Mouse (Mus musculus) ovary, adult 18-20 months (tissue): ENCODE measurements around the gene Tmem127.
A peak's percentile ranks its signal among the peaks of the same experiment; 100 is the strongest.
"Not testable (repeated sequence)": the region's sequence is repeated elsewhere in the genome, so short reads cannot be mapped to it uniquely, and the experiment has no call there.

Source experiments
- DNase-seq: peaks from one replicate; pipeline ENCODE4 v3.0.0; 2022; ENCODE audit warnings: low spot score, mixed read lengths

Tmem127 gene

GRCm38 (mm10) chr2:127267854-127268253 lies 20.1 kb downstream of the Tmem127 start:
- DNase-seq, result no peak

GRCm38 (mm10) chr2:127269491-127270299 lies 22.0 kb downstream of the Tmem127 start, which contains the start of gene Stard7:
TSS of gene Stard7 (plus strand) at chr2:127270218.
- peak; percentile 94 for DNase-seq

- peak; percentile 83 for DNase-seq
These were observed 22.8 kb downstream of the Tmem127 start for GRCm38 (mm10) chr2:127270300-127271041.

- no peak for DNase-seq
These were observed 23.4 kb downstream of the Tmem127 start for GRCm38 (mm10) chr2:127271042-127271515.

- DNase-seq, result not testable (repeated sequence)
These were observed 24.3 kb downstream of the Tmem127 start for GRCm38 (mm10) chr2:127272049-127272448.

- DNase-seq, result no peak
These were observed 25.1 kb downstream of the Tmem127 start for GRCm38 (mm10) chr2:127272806-127273205.

- no peak for DNase-seq
These were observed 26.9 kb downstream of the Tmem127 start for GRCm38 (mm10) chr2:127274590-127274989.

- no peak for DNase-seq
These were observed 28.0 kb downstream of the Tmem127 start for GRCm38 (mm10) chr2:127275551-127276320.

GRCm38 (mm10) chr2:127278162-127278561 lies 30.5 kb downstream of the Tmem127 start:
- DNase-seq, result no peak

- no peak for DNase-seq
These were observed 44.5 kb downstream of the Tmem127 start for GRCm38 (mm10) chr2:127292250-127292649.

GRCm38 (mm10) chr2:127297001-127297805 lies 49.5 kb downstream of the Tmem127 start:
- DNase-seq, result no peak

- DNase-seq, result no peak
These were observed 50.3 kb downstream of the Tmem127 start for GRCm38 (mm10) chr2:127298056-127298455.

GRCm38 (mm10) chr2:127300701-127301100 lies 53.0 kb downstream of the Tmem127 start:
- no peak for DNase-seq

GRCm38 (mm10) chr2:127301883-127302282 lies 54.2 kb downstream of the Tmem127 start:
- DNase-seq, result no peak

- DNase-seq, result not testable (repeated sequence)
These were observed 56.5 kb downstream of the Tmem127 start for GRCm38 (mm10) chr2:127304192-127304591.

- no peak for DNase-seq
These were observed 57.0 kb downstream of the Tmem127 start for GRCm38 (mm10) chr2:127304609-127305210.

- DNase-seq, result no peak
These were observed 58.4 kb downstream of the Tmem127 start for GRCm38 (mm10) chr2:127306123-127306522.

GRCm38 (mm10) chr2:127307179-127307578 lies 59.5 kb downstream of the Tmem127 start:
- DNase-seq, result no peak

- no peak for DNase-seq
These were observed 61.0 kb downstream of the Tmem127 start for GRCm38 (mm10) chr2:127308660-127309059.

GRCm38 (mm10) chr2:127310246-127310645 lies 62.5 kb downstream of the Tmem127 start:
- DNase-seq, result no peak

GRCm38 (mm10) chr2:127310685-127311084 lies 63.0 kb downstream of the Tmem127 start:
- DNase-seq, result no peak
